Mouse (Mus musculus): Measurements from ENCODE around the gene Dnm1. TPM values are rescaled to one million over a fixed set of nuclear protein-coding genes. Genes with fewer than 3 reads are reported as not detected.
"Not testable (repeated sequence)": the region's sequence is repeated elsewhere in the genome, so short reads cannot be mapped to it uniquely, and the experiment has no call there.

Gene Dnm1
- polyA plus RNA-seq, 1 experiment: 100 TPM

GRCm38 (mm10) chr2:32363376-32364106 is 10.4 kb upstream of the Dnm1 start:
- 6% methylated on average over 19 of the region's 19 CpGs for WGBS
- DNase-seq (ENCODE audit: low read depth, low spot score): no peak

- under 1% methylated on average over 53 of the region's 53 CpGs for WGBS
Measured at GRCm38 (mm10) chr2:32362817-32363340, 9.7 kb upstream of the Dnm1 start.

GRCm38 (mm10) chr2:32362274-32362673 is 9.1 kb upstream of the Dnm1 start:
- DNase-seq (ENCODE audit: low read depth, low spot score): not testable (repeated sequence)
- 22% methylated on average over 5 of the region's 5 CpGs for WGBS

More at GRCm38 (mm10) chr2:32362817-32363340, 9.7 kb upstream of the Dnm1 start:
- DNase-seq (ENCODE audit: low read depth, low spot score): peak; percentile 70

GRCm38 (mm10) chr2:32361437-32361836 is 8.3 kb upstream of the Dnm1 start:
- no peak for DNase-seq (ENCODE audit: low read depth, low spot score)
- 3% methylated on average over 24 of the region's 24 CpGs for WGBS

- 5% methylated on average over 14 of the region's 14 CpGs for WGBS
- peak; percentile 70 for DNase-seq (ENCODE audit: low read depth, low spot score)
Measured at GRCm38 (mm10) chr2:32360741-32361140, 7.6 kb upstream of the Dnm1 start.

- WGBS: 81% methylated on average over 10 of the region's 10 CpGs
Measured at GRCm38 (mm10) chr2:32358381-32358780, 5.2 kb upstream of the Dnm1 start.

GRCm38 (mm10) chr2:32357710-32358109 is 4.6 kb upstream of the Dnm1 start:
- WGBS: 66% methylated on average over 3 of the region's 3 CpGs
- DNase-seq (ENCODE audit: low read depth, low spot score): no peak

More at GRCm38 (mm10) chr2:32358381-32358780, 5.2 kb upstream of the Dnm1 start:
- DNase-seq (ENCODE audit: low read depth, low spot score): no peak

- no peak for DNase-seq (ENCODE audit: low read depth, low spot score)
- WGBS: 77% methylated on average over 10 of the region's 10 CpGs
Measured at GRCm38 (mm10) chr2:32356216-32356615, 3.1 kb upstream of the Dnm1 start.

GRCm38 (mm10) chr2:32354336-32354895 is 1.3 kb upstream of the Dnm1 start:
- DNase-seq (ENCODE audit: low read depth, low spot score): no peak
- 52% methylated on average over 3 of the region's 3 CpGs for WGBS

- WGBS: 37% methylated on average over 6 of the region's 6 CpGs
- DNase-seq (ENCODE audit: low read depth, low spot score): no peak
Measured at GRCm38 (mm10) chr2:32353836-32354235, 698 bp upstream of the Dnm1 start.

GRCm38 (mm10) chr2:32352151-32353006 is 759 bp downstream of the Dnm1 start, which contains the start of gene Ciz1:
Ciz1 (plus strand) TSS chr2:32352327.
- 1% methylated on average over 52 of the region's 52 CpGs for WGBS

GRCm38 (mm10) chr2:32351471-32351961 is 1.6 kb downstream of the Dnm1 start:
- WGBS: 47% methylated on average over 9 of the region's 9 CpGs
- no peak for DNase-seq (ENCODE audit: low read depth, low spot score)

More at GRCm38 (mm10) chr2:32352151-32353006, 759 bp downstream of the Dnm1 start, which contains the start of gene Ciz1:
- no peak for DNase-seq (ENCODE audit: low read depth, low spot score)

- WGBS: 36% methylated on average over 13 of the region's 13 CpGs
- DNase-seq (ENCODE audit: low read depth, low spot score): no peak
Measured at GRCm38 (mm10) chr2:32350471-32351051, 2.6 kb downstream of the Dnm1 start.

GRCm38 (mm10) chr2:32349625-32350255 is 3.4 kb downstream of the Dnm1 start:
- WGBS: 67% methylated on average over 8 of the region's 8 CpGs
- no peak for DNase-seq (ENCODE audit: low read depth, low spot score)

- WGBS: 76% methylated on average over 11 of the region's 11 CpGs
- DNase-seq (ENCODE audit: low read depth, low spot score): no peak
Measured at GRCm38 (mm10) chr2:32348311-32348710, 4.8 kb downstream of the Dnm1 start.

GRCm38 (mm10) chr2:32347019-32347418 is 6.1 kb downstream of the Dnm1 start:
- no peak for DNase-seq (ENCODE audit: low read depth, low spot score)
- 88% methylated on average over 6 of the region's 6 CpGs for WGBS

GRCm38 (mm10) chr2:32344598-32345321 is 8.4 kb downstream of the Dnm1 start:
- WGBS: 68% methylated on average over 14 of the region's 14 CpGs
- no peak for DNase-seq (ENCODE audit: low read depth, low spot score)

GRCm38 (mm10) chr2:32344056-32344455 is 9.1 kb downstream of the Dnm1 start:
- DNase-seq (ENCODE audit: low read depth, low spot score): no peak
- 85% methylated on average over 10 of the region's 10 CpGs for WGBS
